Mouse (Mus musculus) embryo, embryonic 11.5 days (tissue): ENCODE measurements around the gene Dclk1.
A peak's percentile ranks its signal among the peaks of the same experiment; 100 is the strongest.

Experiments used
- DNase-seq: peaks from one replicate; pipeline ENCODE4 v3.0.0-alpha.2; 2012; ENCODE audit warnings: low read depth, low spot score

The Dclk1 gene

GRCm38 (mm10) chr3:55587972-55588946, 346.1 kb downstream of the Dclk1 start:
- DNase-seq, result peak; percentile 43
